Mouse (Mus musculus) small intestine, adult 2 months (tissue): ENCODE measurements around the gene Plin3. TPM values are rescaled to one million over a fixed set of nuclear protein-coding genes. Genes with fewer than 3 reads are reported as not detected.

Source experiments
- H3K27ac ChIP-seq: fragments of 200-500 bp; 2 replicates; pipeline ENCODE4 v1.5.1; 2012; ENCODE audit warnings: low read depth, low read length, control low read depth, inconsistent platforms; ENCODE audit not compliant: insufficient read depth
- H3K27me3 ChIP-seq: fragments of 200-500 bp; 2 replicates; pipeline ENCODE4 v1.6.1; 2012; ENCODE audit warnings: mild to moderate bottlenecking, moderate library complexity, low read length, inconsistent platforms; ENCODE audit not compliant: control insufficient read depth, insufficient read depth
- H3K36me3 ChIP-seq: fragments of 200-500 bp; 2 replicates; pipeline ENCODE4 v1.6.1; 2012; ENCODE audit warnings: mild to moderate bottlenecking, low read length, control low read depth, inconsistent platforms; ENCODE audit not compliant: control insufficient read depth, insufficient read depth
- H3K4me1 ChIP-seq: fragments of 200-500 bp; 2 replicates; pipeline ENCODE4 v1.6.1; 2012; ENCODE audit warnings: low read length, inconsistent platforms, mixed read lengths; ENCODE audit not compliant: control insufficient read depth, insufficient read depth, insufficient read length
- H3K4me3 ChIP-seq: fragments of 200-500 bp; 2 replicates; pipeline ENCODE4 v1.5.1; 2012; ENCODE audit warnings: low read depth, mild to moderate bottlenecking, control low read depth, inconsistent platforms, low read length, moderate library complexity
- CTCF ChIP-seq: fragments of 200-500 bp; IDR thresholded peaks from 2 replicates; pipeline ENCODE4 v1.5.1; 2012; ENCODE audit warnings: low read depth, mild to moderate bottlenecking, control low read depth, inconsistent platforms, low read length, moderate library complexity, mixed read lengths; ENCODE audit not compliant: insufficient replicate concordance, insufficient read length; ENCODE audit errors: extremely low read depth
- POLR2A ChIP-seq: fragments of 200-500 bp; IDR thresholded peaks from 2 replicates; pipeline ENCODE4 v1.6.1; 2012; ENCODE audit warnings: low read depth, mild to moderate bottlenecking, control low read depth, inconsistent platforms, low read length, moderate library complexity
- WGBS: fragments of 180-500 bp; shearing (Covaris S2); methylation state at CpG from one replicate; pipeline ENCODE4 v1.1.7; 2018; 5-methylcytosine and 5-hydroxymethylcytosine counted together
- polyA plus RNA-seq: library from polyadenylated mRNA; depleted of rRNA; stranded (reverse); fragments of >200 nt; gene quantifications from 2 replicates; pipeline ENCODE4 v1.2.3, GENCODE M21; 2012; rRNA removed

Plin3 gene
- 137 and 299 TPM in 2 replicates for polyA plus RNA-seq

DNA sequence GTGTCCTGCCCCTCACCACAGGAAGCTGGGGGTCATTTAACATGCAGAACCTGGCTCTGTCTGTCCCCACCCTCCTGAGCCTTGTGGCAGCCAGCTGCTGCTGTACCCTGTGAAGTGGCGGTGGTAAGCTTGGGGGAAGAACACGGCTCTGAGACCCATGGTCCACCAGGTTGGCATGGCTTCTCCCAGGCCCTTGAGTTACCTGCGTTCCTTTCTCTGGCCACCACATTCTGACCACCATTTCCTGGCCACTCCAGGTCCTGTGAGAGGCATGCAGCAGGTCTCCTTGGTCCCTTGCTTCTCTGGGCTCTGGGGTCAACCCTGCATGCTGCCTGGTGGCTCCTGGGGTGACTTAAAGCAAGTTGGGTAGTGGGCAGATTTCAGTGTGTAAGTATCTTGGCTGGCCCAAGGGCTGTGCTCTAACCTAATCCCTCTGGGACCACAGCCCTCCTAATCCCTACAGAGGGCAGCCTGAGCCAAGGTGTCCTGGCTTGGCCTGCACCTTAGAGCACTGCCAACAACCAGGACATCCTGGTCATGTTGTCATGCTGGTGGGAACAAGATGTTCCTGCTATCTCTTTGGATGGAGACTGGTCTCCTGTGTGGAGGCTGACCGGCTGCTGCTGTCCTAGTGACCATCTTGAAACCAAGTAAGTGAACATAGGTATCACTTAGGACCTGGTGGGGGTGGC, at the start of gene Plin3:
Gene Plin3, minus strand, starts transcription at position 343 of the 692 bp plus-strand sequence.
- Histone ChIP-seq H3K27ac (no peak within 1 kb of the TSS), H3K4me3 (no peak within 1 kb of the TSS), H3K4me1 (peaks cover 6% of the 10 kb centered on the region; the same call in 1 of the 2 replicates), H3K27me3 (no peaks in the 10 kb centered on the region), H3K36me3 (no peaks in the 10 kb centered on the region)
- WGBS = 91% methylated on average over 4 of the region's 4 CpGs
- TF ChIP-seq POLR2A = no peak
- TF ChIP-seq CTCF = no peak

DNA sequence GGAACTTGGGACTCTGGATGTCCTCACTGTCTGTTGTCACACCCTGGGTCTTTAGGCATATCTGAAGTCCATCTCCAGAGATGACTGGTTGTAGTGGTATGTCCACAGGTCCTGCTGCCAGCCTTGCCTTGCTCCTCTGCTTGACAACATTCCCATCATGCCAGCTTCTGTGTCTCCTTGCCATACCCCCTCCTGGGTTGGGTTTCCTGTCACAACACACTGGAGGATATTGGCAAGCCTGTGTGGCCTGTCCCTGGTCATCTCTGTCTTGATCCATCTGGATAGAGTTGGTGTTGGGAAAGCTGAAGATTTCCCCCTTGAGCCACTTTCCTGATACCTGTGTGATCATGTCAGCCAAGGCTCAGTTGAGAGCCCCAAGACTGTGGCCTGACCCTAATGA, 48.0 kb upstream of the Plin3 start:
- no peak overlapping the region for H3K27ac ChIP-seq
- no peaks in the 10 kb centered on the region for H3K27me3 ChIP-seq
- peaks cover 9% of the 10 kb centered on the region; the same call in 1 of the 2 replicates for H3K4me1 ChIP-seq
- no peak overlapping the region for H3K4me3 ChIP-seq
- H3K36me3 ChIP-seq = no peaks in the 10 kb centered on the region
- TF ChIP-seq POLR2A = no peak
- no peak for TF ChIP-seq CTCF

DNA sequence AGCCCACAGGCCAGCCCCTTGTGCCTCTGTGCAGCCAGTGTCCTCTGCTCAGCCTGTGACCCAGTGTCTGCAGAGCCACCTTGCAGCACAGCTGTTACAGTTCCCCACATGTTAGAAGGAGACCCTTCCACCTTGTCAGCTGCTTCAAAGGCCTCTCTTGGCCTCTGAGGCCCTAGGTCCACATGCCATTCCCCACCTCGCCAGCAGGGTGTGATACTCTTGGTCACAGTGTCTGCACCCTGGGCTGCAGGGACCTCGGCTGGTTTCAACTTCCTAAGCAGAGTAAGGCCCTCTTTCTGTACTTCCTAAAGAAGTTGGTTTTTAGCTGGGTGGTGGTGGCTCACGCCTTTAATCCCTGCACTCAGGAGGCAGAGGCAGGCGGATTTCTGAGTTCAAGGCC, 46.2 kb upstream of the Plin3 start:
- Histone ChIP-seq H3K4me1 (peaks cover 9% of the 10 kb centered on the region; the same call in 1 of the 2 replicates), H3K4me3 (no peak overlapping the region), H3K27ac (no peak overlapping the region), H3K27me3 (no peaks in the 10 kb centered on the region), H3K36me3 (no peaks in the 10 kb centered on the region)
- WGBS = 63% methylated on average over 4 of the region's 4 CpGs
- TF ChIP-seq CTCF = peak; percentile 18; the same call in 1 of the 2 replicates
- TF ChIP-seq POLR2A = no peak

DNA sequence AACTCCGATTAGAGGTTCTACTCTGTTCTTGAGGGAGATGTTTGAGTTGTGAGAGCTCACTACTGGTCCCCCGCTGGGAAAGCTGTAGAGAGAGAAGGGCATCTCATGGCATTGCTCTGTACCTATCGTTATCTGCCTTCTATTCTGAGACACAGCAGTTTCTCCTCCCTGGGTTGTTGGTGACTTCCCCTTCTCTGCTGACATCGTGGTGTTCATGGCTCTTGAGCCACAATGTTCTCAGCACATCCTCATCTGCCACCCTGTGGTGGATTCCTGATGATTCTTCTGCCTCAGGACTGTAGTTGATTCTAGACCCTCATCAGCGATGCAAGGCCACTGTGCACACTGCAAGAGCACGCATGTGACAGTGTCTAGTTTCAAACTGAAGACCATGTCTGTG, 45.1 kb upstream of the Plin3 start:
- H3K4me1 ChIP-seq = peaks cover 9% of the 10 kb centered on the region; the same call in 1 of the 2 replicates
- H3K27me3 ChIP-seq = no peaks in the 10 kb centered on the region
- no peak overlapping the region for H3K4me3 ChIP-seq
- H3K27ac ChIP-seq = no peak overlapping the region
- TF ChIP-seq CTCF = no peak
- TF ChIP-seq POLR2A = no peak
- no peaks in the 10 kb centered on the region for H3K36me3 ChIP-seq
- 82% methylated on average over 6 of the region's 6 CpGs for WGBS

DNA sequence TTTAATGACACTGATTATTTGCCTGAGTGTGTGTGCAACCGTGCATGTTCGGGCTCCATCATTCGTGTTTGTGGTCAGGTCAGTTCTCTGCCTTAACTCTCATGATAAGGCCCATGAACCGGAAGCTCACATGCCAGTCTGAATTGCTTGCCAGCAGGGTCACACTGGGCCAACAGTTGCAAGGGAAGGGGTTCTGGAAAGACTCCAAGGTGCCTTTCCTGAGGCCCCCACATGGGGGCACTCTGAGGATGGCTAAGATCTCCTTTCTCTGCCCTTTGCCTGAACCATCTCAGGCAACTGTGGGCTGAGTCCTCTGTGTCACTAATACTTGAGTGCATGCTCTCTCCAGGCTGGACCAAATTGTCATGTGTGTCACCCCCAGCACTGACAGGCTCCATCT, 44.5 kb upstream of the Plin3 start:
- no peaks in the 10 kb centered on the region for H3K27me3 ChIP-seq
- H3K36me3 ChIP-seq = no peaks in the 10 kb centered on the region
- TF ChIP-seq POLR2A (no peak), CTCF (peak; percentile 69)
- no peak overlapping the region for H3K27ac ChIP-seq
- 12% methylated on average over 4 of the region's 4 CpGs for WGBS
- peaks cover 9% of the 10 kb centered on the region; the same call in 1 of the 2 replicates for H3K4me1 ChIP-seq
- H3K4me3 ChIP-seq = no peak overlapping the region

DNA sequence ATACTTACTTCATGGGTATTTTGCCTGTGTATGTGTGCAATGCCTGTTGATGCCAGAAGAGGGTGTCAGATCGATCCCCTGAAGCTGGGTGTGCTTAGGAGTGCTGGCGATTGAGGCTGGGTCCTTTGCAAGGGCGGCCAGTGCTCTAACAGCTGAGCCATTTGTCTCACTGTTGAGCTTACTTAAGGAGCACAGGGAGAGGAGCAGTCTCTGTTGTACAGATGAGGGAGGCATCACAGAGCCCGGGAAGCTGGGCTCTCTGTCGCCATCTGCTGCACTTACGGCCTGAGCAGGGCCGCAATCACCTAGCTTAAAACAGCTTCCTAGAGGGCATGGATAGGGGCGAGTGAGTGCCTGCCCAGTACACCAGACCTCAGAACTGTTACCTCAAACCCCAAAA, 40.3 kb upstream of the Plin3 start:
- Histone ChIP-seq H3K4me1 (no peaks in the 10 kb centered on the region), H3K27ac (no peak overlapping the region), H3K4me3 (no peak overlapping the region), H3K36me3 (no peaks in the 10 kb centered on the region), H3K27me3 (no peaks in the 10 kb centered on the region)
- peak; percentile 33; the same call in 1 of the 2 replicates for TF ChIP-seq CTCF
- TF ChIP-seq POLR2A = no peak
- 63% methylated on average over 8 of the region's 8 CpGs for WGBS

DNA sequence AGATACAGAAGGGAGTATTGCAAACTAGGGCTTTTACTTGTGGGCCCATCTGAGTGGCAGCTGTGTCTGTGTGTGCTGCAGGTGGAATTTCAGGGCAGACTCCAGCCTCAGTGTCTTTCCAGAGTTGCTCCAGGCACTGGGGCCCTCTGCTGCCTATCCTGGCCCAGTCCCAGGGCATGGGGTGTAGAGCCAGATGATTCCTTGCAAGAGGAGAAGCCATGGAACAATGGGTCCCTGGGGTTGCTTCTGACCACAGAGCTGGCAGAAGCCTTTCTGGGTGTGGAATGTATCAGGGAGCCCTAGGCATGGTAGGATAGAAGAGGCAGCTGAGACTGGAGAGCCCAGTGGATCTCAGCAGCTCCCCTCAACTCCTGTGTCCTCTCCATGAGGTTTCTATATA, 38.6 kb upstream of the Plin3 start:
- TF ChIP-seq POLR2A (no peak), CTCF (no peak)
- no peak overlapping the region for H3K27ac ChIP-seq
- no peaks in the 10 kb centered on the region for H3K27me3 ChIP-seq
- H3K36me3 ChIP-seq = no peaks in the 10 kb centered on the region
- H3K4me3 ChIP-seq = no peak overlapping the region
- H3K4me1 ChIP-seq = peaks cover 6% of the 10 kb centered on the region; the same call in 1 of the 2 replicates
